Mouse (Mus musculus) induced T-regulatory cell, adult 2 months (primary cell): Measurements from ENCODE around the gene Ctxn2.
"Not testable (repeated sequence)": the region's sequence is repeated elsewhere in the genome, so short reads cannot be mapped to it uniquely, and the experiment has no call there.

Experiments used
- DNase-seq: peaks from one replicate; pipeline ENCODE4 v3.0.0-alpha.2; 2012; ENCODE audit warnings: low read depth

Ctxn2 gene

GRCm38 (mm10) chr2:125135903-125136811 is at the start of gene Ctxn2:
TSS of gene Ctxn2 (plus strand) at chr2:125136692.
- DNase-seq, result peak; percentile 79

GRCm38 (mm10) chr2:125088757-125089156 is 47.7 kb upstream of the Ctxn2 start:
- no peak for DNase-seq

- DNase-seq, result peak; percentile 4
Observed at GRCm38 (mm10) chr2:125092123-125092522, 44.4 kb upstream of the Ctxn2 start.

GRCm38 (mm10) chr2:125104491-125104890 is 32.0 kb upstream of the Ctxn2 start:
- DNase-seq, result not testable (repeated sequence)

GRCm38 (mm10) chr2:125106536-125106935 is 30.0 kb upstream of the Ctxn2 start:
- DNase-seq, result not testable (repeated sequence)

- no peak for DNase-seq
Observed at GRCm38 (mm10) chr2:125119381-125120110, 16.9 kb upstream of the Ctxn2 start.

GRCm38 (mm10) chr2:125122288-125122623 is 14.2 kb upstream of the Ctxn2 start:
- DNase-seq, result peak; percentile 51

GRCm38 (mm10) chr2:125122624-125123476 is 13.6 kb upstream of the Ctxn2 start:
- DNase-seq, result peak; percentile 71

- peak; percentile 91 for DNase-seq
Observed at GRCm38 (mm10) chr2:125123477-125123852, 13.0 kb upstream of the Ctxn2 start, which contains the start of gene Myef2. TSS of gene Myef2 (minus strand) at chr2:125123661.

GRCm38 (mm10) chr2:125125824-125126223 is 10.7 kb upstream of the Ctxn2 start:
- no peak for DNase-seq

- no peak for DNase-seq
Observed at GRCm38 (mm10) chr2:125126792-125127191, 9.7 kb upstream of the Ctxn2 start.

- DNase-seq, result no peak
Observed at GRCm38 (mm10) chr2:125134113-125134512, 2.4 kb upstream of the Ctxn2 start.

GRCm38 (mm10) chr2:125136846-125137245 is 354 bp downstream of the Ctxn2 start:
- DNase-seq, result no peak

GRCm38 (mm10) chr2:125142336-125142735 is 5.8 kb downstream of the Ctxn2 start:
- DNase-seq, result no peak

GRCm38 (mm10) chr2:125152388-125152787 is 15.9 kb downstream of the Ctxn2 start, which contains the start of gene Slc12a1:
TSS of gene Slc12a1 (plus strand) at chr2:125152505.
- DNase-seq, result no peak

- no peak for DNase-seq
Observed at GRCm38 (mm10) chr2:125154294-125154693, 17.8 kb downstream of the Ctxn2 start.

GRCm38 (mm10) chr2:125155504-125155903 is 19.0 kb downstream of the Ctxn2 start:
- no peak for DNase-seq

- DNase-seq, result no peak
Observed at GRCm38 (mm10) chr2:125162012-125162470, 25.5 kb downstream of the Ctxn2 start.

GRCm38 (mm10) chr2:125178225-125178798 is 41.8 kb downstream of the Ctxn2 start:
- DNase-seq, result no peak

- DNase-seq, result no peak
Observed at GRCm38 (mm10) chr2:125187904-125188303, 51.4 kb downstream of the Ctxn2 start.

- peak; percentile 74 for DNase-seq
Observed at GRCm38 (mm10) chr2:125189197-125189596, 52.7 kb downstream of the Ctxn2 start.

- no peak for DNase-seq
Observed at GRCm38 (mm10) chr2:125192905-125193304, 56.4 kb downstream of the Ctxn2 start.
